27 mouse cellular contexts compared by ENCODE assay signal in the genomic region with DNA sequence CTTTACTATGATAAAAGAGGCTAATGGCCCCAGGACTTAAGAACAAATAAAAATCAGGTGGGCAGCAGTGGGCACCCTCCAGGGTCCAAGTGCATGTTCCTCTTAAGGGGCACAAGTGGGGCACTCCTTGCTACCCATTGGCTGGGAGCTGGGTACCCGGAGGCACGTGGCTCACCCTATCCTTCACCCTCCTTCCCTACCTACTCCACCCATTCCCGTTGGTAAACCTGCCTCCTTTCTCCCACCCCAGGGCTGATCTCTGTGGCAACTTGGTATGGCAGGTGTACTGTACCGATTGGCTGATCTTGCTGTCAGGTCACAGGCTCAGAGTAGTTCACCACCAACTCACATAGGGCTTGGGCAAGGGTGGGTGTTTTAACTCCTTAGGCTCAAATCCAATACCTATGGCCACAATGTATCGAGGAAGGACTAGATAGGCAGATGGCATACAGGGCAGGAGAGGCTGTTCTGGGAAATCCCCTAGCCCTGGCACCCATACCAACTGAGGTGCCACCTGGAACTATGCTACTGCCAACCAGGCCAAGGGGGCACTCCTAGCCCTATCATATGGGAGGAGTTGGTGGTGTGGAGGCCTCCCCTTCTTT. TPM values are rescaled to one million over a fixed set of nuclear protein-coding genes. Genes with fewer than 3 reads are reported as not detected.
A peak's percentile ranks its signal among the peaks of the same experiment; 100 is the strongest.
DNase-seq lines count a peak whose midpoint lies in the region; ATAC-seq and TF ChIP-seq lines count a peak whose summit lies in the region.
"Had no signal": no experiment of that assay in that cellular context is flagged by ENCODE, and none has a peak within 500 bp of the region (broad histone marks: within the 10 kb centered on the region; RNA-seq: fewer than 3 reads in every experiment).

No protein-coding gene starts in this region.

- no peak for DNase-seq in left cerebral cortex, adult 18-20 months (ENCODE audit: low spot score in 2 of 2)
- DNase-seq in urinary bladder, postnatal 36 days (ENCODE audit: low spot score in 2 of 2): no peak
- DNase-seq: adrenal gland, postnatal 25 days; cerebellum, postnatal 36 days; heart, postnatal 10 days; kidney, postnatal 4 days; layer of hippocampus, adult 9-11 months; lung, embryonic 14.5 days; retina, postnatal 1 day; right cerebral cortex, postnatal 4 days; thymus, postnatal 36 days had no signal

- no peak overlapping the region for H3K4me3 ChIP-seq in intestine, postnatal 0 days (ENCODE audit: low read depth, low read length)
- H3K4me3 ChIP-seq in intestine, embryonic 16.5 days (ENCODE audit: low read length): no peak overlapping the region
- peak overlapping the region; percentile 39 for H3K4me3 ChIP-seq in E14TG2a.4 (replicated peaks; ENCODE audit: low read length)
- no peak overlapping the region for H3K4me3 ChIP-seq in brown adipose tissue, adult 24 weeks (ENCODE audit: insufficient read depth, low read depth, low read length)
- no peak overlapping the region for H3K4me3 ChIP-seq in stomach, embryonic 15.5 days (replicated peaks)
- H3K4me3 ChIP-seq: erythroblast, embryonic 14.5 days; hindbrain, embryonic 12.5 days had no signal

- TF ChIP-seq CTCF in intestine, postnatal 0 days (IDR thresholded peaks at IDR 0.05; ENCODE audit: low read depth): no peak
- no peak for TF ChIP-seq CTCF in E14TG2a.4 (conservative IDR thresholded peaks at IDR 0.05; ENCODE audit: low read length)

- WGBS in intestine, postnatal 0 days: 64% methylated on average over 5 of the region's 5 CpGs
- 76% methylated on average over 5 of the region's 5 CpGs for WGBS in intestine, embryonic 16.5 days
- WGBS in stomach, embryonic 15.5 days: 82% methylated on average over 5 of the region's 5 CpGs

- H3K36me3 ChIP-seq in intestine, postnatal 0 days (ENCODE audit: control insufficient read depth, insufficient read depth): peaks cover 38% of the 10 kb centered on the region
- peaks cover 4% of the 10 kb centered on the region; the same call in 1 of the 2 replicates for H3K36me3 ChIP-seq in intestine, embryonic 16.5 days (ENCODE audit: control insufficient read depth, insufficient read depth, low read length)
- peaks cover 13% of the 10 kb centered on the region for H3K36me3 ChIP-seq in E14TG2a.4 (ENCODE audit: insufficient read depth, low read length)
- H3K36me3 ChIP-seq in stomach, embryonic 15.5 days: no peaks in the 10 kb centered on the region
- H3K36me3 ChIP-seq: hindbrain, embryonic 12.5 days had no signal

- no peak overlapping the region for H3K9ac ChIP-seq in intestine, postnatal 0 days (ENCODE audit: low read depth, low read length)
- H3K9ac ChIP-seq in intestine, embryonic 16.5 days (ENCODE audit: low read depth, low read length): no peak overlapping the region
- no peak overlapping the region for H3K9ac ChIP-seq in stomach, embryonic 15.5 days
- H3K9ac ChIP-seq: lung, embryonic 14.5 days had no signal

- H3K4me2 ChIP-seq in intestine, postnatal 0 days (replicated peaks; ENCODE audit: low read depth): no peak overlapping the region; the same call in 1 of the 2 replicates
- H3K4me2 ChIP-seq in intestine, embryonic 16.5 days (ENCODE audit: low read depth, low read length): no peak overlapping the region
- H3K4me2 ChIP-seq in stomach, embryonic 15.5 days: 0 out of 2 replicates have a peak overlapping the region, but pooled peaks have one; percentile 19
- H3K4me2 ChIP-seq: heart, embryonic 11.5 days; hindbrain, embryonic 12.5 days; liver, embryonic 11.5 days; lung, embryonic 14.5 days; midbrain, embryonic 11.5 days had no signal

- no peaks in the 10 kb centered on the region for H3K9me3 ChIP-seq in intestine, postnatal 0 days (ENCODE audit: control insufficient read depth)
- no peaks in the 10 kb centered on the region for H3K9me3 ChIP-seq in intestine, embryonic 16.5 days (ENCODE audit: control insufficient read depth, low read length)
- H3K9me3 ChIP-seq in E14TG2a.4 (ENCODE audit: low read length): no peaks in the 10 kb centered on the region
- H3K9me3 ChIP-seq in stomach, embryonic 15.5 days: no peaks in the 10 kb centered on the region
- H3K9me3 ChIP-seq: hindbrain, embryonic 12.5 days had no signal

- H3K27me3 ChIP-seq in intestine, postnatal 0 days (replicated peaks; ENCODE audit: control insufficient read depth, insufficient read depth, low read length): no peaks in the 10 kb centered on the region
- no peaks in the 10 kb centered on the region for H3K27me3 ChIP-seq in intestine, embryonic 16.5 days (replicated peaks; ENCODE audit: control insufficient read depth, insufficient read depth, low read length)
- peaks cover 35% of the 10 kb centered on the region for H3K27me3 ChIP-seq in E14TG2a.4 (ENCODE audit: insufficient read depth, low read length)
- H3K27me3 ChIP-seq in stomach, embryonic 15.5 days (replicated peaks): no peaks in the 10 kb centered on the region
- H3K27me3 ChIP-seq: hindbrain, embryonic 12.5 days had no signal

- ATAC-seq in intestine, postnatal 0 days: no peak
- no peak for ATAC-seq in intestine, embryonic 16.5 days
- no peak for ATAC-seq in stomach, embryonic 15.5 days (ENCODE audit: insufficient read depth, low FRiP score, low read depth)
- ATAC-seq: forebrain, embryonic 16.5 days; inflammation-experienced regulatory T-cells, adult 6 months had no signal

- 0 out of 2 replicates have a peak overlapping the region, but pooled peaks have one; percentile 0 for H3K27ac ChIP-seq in intestine, postnatal 0 days (ENCODE audit: low read depth, low read length)
- H3K27ac ChIP-seq in intestine, embryonic 16.5 days (ENCODE audit: low read length): no peak overlapping the region
- H3K27ac ChIP-seq in brown adipose tissue, adult 24 weeks (replicated peaks; ENCODE audit: low read depth, low read length): peak overlapping the region; percentile 72
- peak overlapping the region; percentile 48; the same call in 1 of the 2 replicates for H3K27ac ChIP-seq in stomach, embryonic 15.5 days
- H3K27ac ChIP-seq: hindbrain, embryonic 12.5 days had no signal

- H3K4me1 ChIP-seq in intestine, postnatal 0 days (replicated peaks; ENCODE audit: control insufficient read depth, insufficient read depth, low read length): peaks cover 9% of the 10 kb centered on the region; the same call in 1 of the 2 replicates
- peaks cover 41% of the 10 kb centered on the region for H3K4me1 ChIP-seq in intestine, embryonic 16.5 days (ENCODE audit: control insufficient read depth, insufficient read depth, low read length)
- H3K4me1 ChIP-seq in E14TG2a.4 (replicated peaks; ENCODE audit: low read depth, low read length): peaks cover 100% of the 10 kb centered on the region
- H3K4me1 ChIP-seq in brown adipose tissue, adult 24 weeks (ENCODE audit: control insufficient read depth, insufficient read depth, insufficient read length, low read length): peaks cover 20% of the 10 kb centered on the region
- H3K4me1 ChIP-seq in stomach, embryonic 15.5 days: peaks cover 48% of the 10 kb centered on the region

RNA-seq across cellular contexts. Expression of gene Zbtb7b, which starts 10.8 kb away (rescaled TPM):
- polyA plus RNA-seq in intestine, postnatal 0 days (2015; fragmentation: Nextera tagmentation; extraction: Ambion mirVana): 14.3 and 20.8 TPM in 2 replicates
- polyA plus RNA-seq in intestine, embryonic 16.5 days (2015; fragmentation: Nextera tagmentation; extraction: Ambion mirVana): 10.0 and 11.3 TPM in 2 replicates
- polyA plus RNA-seq in brown adipose tissue, adult 24 weeks (2012; ENCODE audit: insufficient read depth, insufficient read length, missing spikeins): 93.2 and 121 TPM in 2 replicates
- 7.8 and 7.9 TPM in 2 replicates for polyA plus RNA-seq in stomach, embryonic 15.5 days (2015; fragmentation: Nextera tagmentation; extraction: Ambion mirVana)
- total RNA-seq in left cerebral cortex, adult 18-20 months (2021): 10 to 100 TPM; 13.6 to 15.5 TPM

RNA-seq across cellular contexts. Expression of gene Dcst1, which starts 18.7 kb away (rescaled TPM):
- polyA plus RNA-seq in intestine, postnatal 0 days (2015; fragmentation: Nextera tagmentation; extraction: Ambion mirVana): 23.5 and 26.7 TPM in 2 replicates
- polyA plus RNA-seq in intestine, embryonic 16.5 days (2015; fragmentation: Nextera tagmentation; extraction: Ambion mirVana): 3.5 and 5.0 TPM in 2 replicates
- 0.75 TPM in 1 of 2 replicates, not detected in the other for polyA plus RNA-seq in brown adipose tissue, adult 24 weeks (2012; ENCODE audit: insufficient read depth, insufficient read length, missing spikeins)
- polyA plus RNA-seq in stomach, embryonic 15.5 days (2015; fragmentation: Nextera tagmentation; extraction: Ambion mirVana): 0.30 and 0.52 TPM in 2 replicates
- total RNA-seq in left cerebral cortex, adult 18-20 months (2021): not detected
- polyA plus RNA-seq: embryonic facial prominence, embryonic 11.5 days; erythroblast, embryonic 14.5 days; liver, embryonic 11.5 days had no signal

RNA-seq across cellular contexts. Expression of gene Lenep, which starts 18.8 kb away (rescaled TPM):
- polyA plus RNA-seq in intestine, postnatal 0 days (2015; fragmentation: Nextera tagmentation; extraction: Ambion mirVana): not detected in 2 replicates
- polyA plus RNA-seq in intestine, embryonic 16.5 days (2015; fragmentation: Nextera tagmentation; extraction: Ambion mirVana): not detected in 2 replicates
- 1.3 TPM in 1 of 2 replicates, not detected in the other for polyA plus RNA-seq in brown adipose tissue, adult 24 weeks (2012; ENCODE audit: insufficient read depth, insufficient read length, missing spikeins)
- polyA plus RNA-seq in stomach, embryonic 15.5 days (2015; fragmentation: Nextera tagmentation; extraction: Ambion mirVana): not detected in 2 replicates
- 1 to 10 TPM; 3.8 to 6.4 TPM for total RNA-seq in left cerebral cortex, adult 18-20 months (2021)
- total RNA-seq: adrenal gland, postnatal 25 days had no signal
- polyA plus RNA-seq: C2C12; heart, embryonic 11.5 days; kidney, embryonic 14.5 days; liver, embryonic 11.5 days; midbrain, embryonic 11.5 days had no signal

RNA-seq across cellular contexts. Expression of gene Dcst2, which starts 22.0 kb away (rescaled TPM):
- 10.0 and 11.5 TPM in 2 replicates for polyA plus RNA-seq in intestine, postnatal 0 days (2015; fragmentation: Nextera tagmentation; extraction: Ambion mirVana)
- polyA plus RNA-seq in intestine, embryonic 16.5 days (2015; fragmentation: Nextera tagmentation; extraction: Ambion mirVana): 2.8 and 5.0 TPM in 2 replicates
- polyA plus RNA-seq in brown adipose tissue, adult 24 weeks (2012; ENCODE audit: insufficient read depth, insufficient read length, missing spikeins): 1.2 and 1.6 TPM in 2 replicates
- 0.30 and 0.67 TPM in 2 replicates for polyA plus RNA-seq in stomach, embryonic 15.5 days (2015; fragmentation: Nextera tagmentation; extraction: Ambion mirVana)
- total RNA-seq in left cerebral cortex, adult 18-20 months (2021): under 1 TPM; 0.19 to 0.42 TPM
- polyA plus RNA-seq: erythroblast, embryonic 14.5 days; forebrain, embryonic 16.5 days; midbrain, embryonic 11.5 days; neural tube, embryonic 11.5 days had no signal

RNA-seq across cellular contexts. Expression of gene Flad1, which starts 27.9 kb away (rescaled TPM):
- 29.2 and 32.1 TPM in 2 replicates for polyA plus RNA-seq in intestine, postnatal 0 days (2015; fragmentation: Nextera tagmentation; extraction: Ambion mirVana)
- 44.5 and 53.2 TPM in 2 replicates for polyA plus RNA-seq in intestine, embryonic 16.5 days (2015; fragmentation: Nextera tagmentation; extraction: Ambion mirVana)
- 33.4 and 60.7 TPM in 2 replicates for polyA plus RNA-seq in brown adipose tissue, adult 24 weeks (2012; ENCODE audit: insufficient read depth, insufficient read length, missing spikeins)
- 23.6 and 29.4 TPM in 2 replicates for polyA plus RNA-seq in stomach, embryonic 15.5 days (2015; fragmentation: Nextera tagmentation; extraction: Ambion mirVana)
- total RNA-seq in left cerebral cortex, adult 18-20 months (2021): 10 to 100 TPM; 31.6 to 36.0 TPM
